In the genomic region with DNA sequence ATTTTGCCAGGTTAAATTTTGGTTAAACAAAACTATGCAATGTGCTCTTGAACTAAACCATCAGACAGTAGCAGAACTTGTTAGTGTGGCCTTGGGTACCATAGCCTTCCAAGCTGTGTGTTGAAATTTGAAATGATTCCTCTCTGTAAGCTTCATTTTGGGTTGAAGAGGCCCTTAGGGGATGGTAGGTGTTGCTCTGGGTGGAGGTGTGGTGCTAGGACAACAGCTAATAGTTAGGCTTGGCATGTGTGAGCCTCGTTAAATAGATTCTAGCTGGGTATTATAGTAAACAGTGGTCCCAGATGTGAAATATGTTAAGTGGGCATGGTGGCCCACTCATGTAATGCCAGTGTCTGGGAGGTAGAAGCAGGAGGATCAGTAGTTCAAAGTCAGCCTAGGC, we compare ENCODE assay signal across 8 mouse cellular contexts. TPM values are rescaled to one million over a fixed set of nuclear protein-coding genes. Genes with fewer than 3 reads are reported as not detected.
DNase-seq lines count a peak whose midpoint lies in the region; ATAC-seq and TF ChIP-seq lines count a peak whose summit lies in the region.

No protein-coding gene starts in this region.

- H3K79me2 ChIP-seq in myocyte (ENCODE audit: control insufficient read depth, insufficient read depth), result peaks cover 44% of the 10 kb centered on the region

- peak overlapping the region; percentile 84 for H3K27ac ChIP-seq in layer of hippocampus, adult 2 months
- H3K27ac ChIP-seq in embryonic facial prominence, embryonic 11.5 days (replicated peaks; ENCODE audit: low read depth, low read length), result no peak overlapping the region

- H3K9ac ChIP-seq in embryonic facial prominence, embryonic 11.5 days (replicated peaks; ENCODE audit: low read length), result peak overlapping the region; percentile 97

- TF ChIP-seq CTCF in layer of hippocampus, adult 2 months (conservative IDR thresholded peaks at IDR 0.05), result no peak

- peak overlapping the region; percentile 79 for H3K4me2 ChIP-seq in embryonic facial prominence, embryonic 11.5 days (ENCODE audit: low read depth, low read length)
- peak overlapping the region; percentile 95 for H3K4me2 ChIP-seq in myocyte (ENCODE audit: low read depth)

- peak overlapping the region; percentile 86 for H3ac ChIP-seq in myocyte (ENCODE audit: control insufficient read depth, insufficient read length)

- no peak for ATAC-seq in embryonic facial prominence, embryonic 11.5 days (replicated peaks; ENCODE audit: insufficient number of reproducible peaks, low FRiP score, low TSS enrichment, low read depth)

- peak overlapping the region; percentile 84 for H3K4me3 ChIP-seq in layer of hippocampus, adult 2 months
- H3K4me3 ChIP-seq in embryonic facial prominence, embryonic 11.5 days (ENCODE audit: low read depth, low read length), result peak overlapping the region; percentile 89
- peak overlapping the region; percentile 89 for H3K4me3 ChIP-seq in myocyte

- peaks cover 6% of the 10 kb centered on the region for H3K36me3 ChIP-seq in embryonic facial prominence, embryonic 11.5 days (replicated peaks; ENCODE audit: control insufficient read depth, insufficient read depth, low read depth, low read length)
- peaks cover 36% of the 10 kb centered on the region for H3K36me3 ChIP-seq in myocyte (ENCODE audit: control insufficient read depth, insufficient read depth)

- no peaks in the 10 kb centered on the region for H3K4me1 ChIP-seq in embryonic facial prominence, embryonic 11.5 days (ENCODE audit: control insufficient read depth, insufficient read depth, low read length)

- H3K9me3 ChIP-seq in embryonic facial prominence, embryonic 11.5 days (replicated peaks; ENCODE audit: control insufficient read depth, low read length), result no peaks in the 10 kb centered on the region

- no peaks in the 10 kb centered on the region for H3K27me3 ChIP-seq in embryonic facial prominence, embryonic 11.5 days (ENCODE audit: control insufficient read depth, insufficient read depth, low read length)
- H3K27me3 ChIP-seq in myocyte (ENCODE audit: control insufficient read depth, insufficient read depth, insufficient read length), result no peaks in the 10 kb centered on the region

- 24% methylated on average over 1 of the region's 1 CpGs for WGBS in embryonic facial prominence, embryonic 11.5 days

- no peak for DNase-seq in layer of hippocampus, adult 2 months (ENCODE audit: low spot score in 2 of 2)
- no peak for DNase-seq in layer of hippocampus, adult 18-20 months (ENCODE audit: low spot score in 2 of 2)
- no peak for DNase-seq in embryonic facial prominence, embryonic 11.5 days (ENCODE audit: low spot score)
- peak; percentile 41 for DNase-seq in induced T-regulatory cell, adult 2 months (ENCODE audit: low read depth)
- no peak for DNase-seq in layer of hippocampus, postnatal 10 days (ENCODE audit: low spot score in 2 of 2)
- DNase-seq in adrenal gland, adult 8-10 months, result no peak
- no peak for DNase-seq in spleen, adult 12 weeks (ENCODE audit: low spot score)

- TF ChIP-seq POLR2A in myocyte (IDR thresholded peaks at IDR 0.05; ENCODE audit: insufficient read length, low read depth), result no peak

TF ChIP-seq in myocyte, 11 proteins besides CTCF, POLR2A, EP300 and RAD21:
- no peak for TF ChIP-seq MYOD1 (IDR thresholded peaks at IDR 0.05; ENCODE audit: control insufficient read depth in 1 of 3, insufficient read length in 2 of 3, low read depth in 2 of 3)
- TF ChIP-seq MAX (IDR thresholded peaks at IDR 0.05; ENCODE audit: low read depth), result no peak
- TF ChIP-seq SRF (IDR thresholded peaks at IDR 0.05; ENCODE audit: control insufficient read depth, insufficient read length, low read depth), result no peak
- TF ChIP-seq USF1 (IDR thresholded peaks at IDR 0.05; ENCODE audit: low read depth), result no peak

RNA-seq across cellular contexts. Expression of gene Rpl24, which starts 1.1 kb away (rescaled TPM):
- 100 to 1,000 TPM; 399 to 405 TPM for total RNA-seq in layer of hippocampus, adult 2 months (2021)
- 100 to 1,000 TPM; 411 to 431 TPM for total RNA-seq in layer of hippocampus, adult 18-20 months (2021)
- polyA plus RNA-seq in embryonic facial prominence, embryonic 11.5 days (2014; fragmentation: Nextera tagmentation; extraction: Ambion mirVana), result 844 and 899 TPM in 2 replicates
- polyA plus RNA-seq in myocyte (2012; fragmentation: generic; extraction: Trizol), result 1,858 TPM
- total RNA-seq in layer of hippocampus, postnatal 10 days (2021), result 100 to 1,000 TPM; 450 to 460 TPM
- total RNA-seq in adrenal gland, adult 8-10 months (2022), result 100 to 1,000 TPM; 569 to 683 (median 613) TPM

RNA-seq across cellular contexts. Expression of gene Zbtb11, which starts 6.5 kb away (rescaled TPM):
- 10 to 100 TPM; 49.6 to 52.3 TPM for total RNA-seq in layer of hippocampus, adult 2 months (2021)
- total RNA-seq in layer of hippocampus, adult 18-20 months (2021), result 10 to 100 TPM; 55.7 to 56.6 TPM
- polyA plus RNA-seq in embryonic facial prominence, embryonic 11.5 days (2014; fragmentation: Nextera tagmentation; extraction: Ambion mirVana), result 17.1 and 19.0 TPM in 2 replicates
- polyA plus RNA-seq in myocyte (2012; fragmentation: generic; extraction: Trizol), result 5.1 TPM
- total RNA-seq in layer of hippocampus, postnatal 10 days (2021), result 10 to 100 TPM; 30.3 to 32.1 TPM
- 10 to 100 TPM; 21.0 to 22.3 (median 21.6) TPM for total RNA-seq in adrenal gland, adult 8-10 months (2022)

RNA-seq across cellular contexts. Expression of gene Cep97, which starts 32.6 kb away (rescaled TPM):
- total RNA-seq in layer of hippocampus, adult 2 months (2021), result 10 to 100 TPM; 16.0 to 19.6 TPM
- 10 to 100 TPM; 18.2 to 18.8 TPM for total RNA-seq in layer of hippocampus, adult 18-20 months (2021)
- 13.8 and 14.9 TPM in 2 replicates for polyA plus RNA-seq in embryonic facial prominence, embryonic 11.5 days (2014; fragmentation: Nextera tagmentation; extraction: Ambion mirVana)
- polyA plus RNA-seq in myocyte (2012; fragmentation: generic; extraction: Trizol), result 4.6 TPM
- total RNA-seq in layer of hippocampus, postnatal 10 days (2021), result 10 to 100 TPM in 1 of 2 experiments, 1 to 10 TPM in 1; 9.8 to 11.5 TPM
- total RNA-seq in adrenal gland, adult 8-10 months (2022), result 10 to 100 TPM; 10.4 to 15.0 (median 12.8) TPM
